In the genomic region with DNA sequence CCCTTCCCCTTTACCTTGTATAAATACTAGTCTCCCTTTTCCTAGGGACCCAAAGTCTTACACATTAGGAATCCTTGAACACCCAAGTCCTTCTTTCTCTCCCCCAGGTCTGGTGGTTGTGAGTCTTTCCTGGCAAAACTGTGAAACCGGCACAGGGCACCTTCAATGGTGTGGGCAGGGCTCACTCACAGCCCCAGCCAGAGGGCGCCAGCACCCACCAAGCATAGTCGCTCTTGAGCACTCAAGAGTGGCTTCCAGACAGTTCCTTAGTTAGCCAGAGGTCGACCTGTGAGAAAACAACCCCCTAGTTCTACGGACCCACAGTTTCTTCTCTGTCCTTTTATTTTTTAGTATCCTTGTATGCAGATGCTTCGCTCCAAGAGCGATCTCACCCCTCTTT, we compare ENCODE assay signal across 8 mouse cellular contexts. TPM values are rescaled to one million over a fixed set of nuclear protein-coding genes. Genes with fewer than 3 reads are reported as not detected.
DNase-seq lines count a peak whose midpoint lies in the region; ATAC-seq and TF ChIP-seq lines count a peak whose summit lies in the region.

Rcan2 (plus strand) TSS at position 275 of the 400 bp plus-strand sequence.

- H3K27me3 ChIP-seq in hindbrain, embryonic 14.5 days (ENCODE audit: control insufficient read depth, insufficient read depth, low read length), result no peaks in the 10 kb centered on the region; the same call in 1 of the 2 replicates

- peak within 1 kb of the TSS; percentile 83 for H3K27ac ChIP-seq in gastrocnemius, adult 2 months
- peak within 1 kb of the TSS; percentile 66 for H3K27ac ChIP-seq in hindbrain, embryonic 14.5 days

- ATAC-seq in hindbrain, embryonic 14.5 days (ENCODE audit: low FRiP score), result peak; percentile 86
- no peak for ATAC-seq in erythroid progenitor cell, adult 5-6 weeks (replicated peaks; ENCODE audit: low FRiP score, poor library complexity, severe bottlenecking)

- peaks cover 8% of the 10 kb centered on the region; the same call in 1 of the 2 replicates for H3K4me1 ChIP-seq in hindbrain, embryonic 14.5 days (replicated peaks; ENCODE audit: control insufficient read depth, insufficient read depth, low read length)

- peak within 1 kb of the TSS; percentile 84 for H3K9ac ChIP-seq in hindbrain, embryonic 14.5 days

- TF ChIP-seq CTCF in gastrocnemius, adult 2 months (IDR thresholded peaks at IDR 0.05), result peak; percentile 85

- peak within 1 kb of the TSS; percentile 93 for H3K4me2 ChIP-seq in hindbrain, embryonic 14.5 days (replicated peaks)

- H3K36me3 ChIP-seq in hindbrain, embryonic 14.5 days (replicated peaks; ENCODE audit: control insufficient read depth, insufficient read depth), result no peaks in the 10 kb centered on the region

- peak; percentile 69 for DNase-seq in adrenal gland, adult 2 months
- peak; percentile 80 to 84 for DNase-seq in cerebellum, postnatal 36 days
- DNase-seq in gastrocnemius, adult 2 months, result peak; percentile 78
- peak; percentile 59 for DNase-seq in hindbrain, embryonic 14.5 days (ENCODE audit: low spot score)
- peak; percentile 49 for DNase-seq in left cerebral cortex, adult 11 months (ENCODE audit: low spot score)
- peak; percentile 68 for DNase-seq in lung, postnatal 14 days
- peak; percentile 21 for DNase-seq in retina, postnatal 7 days (ENCODE audit: low read depth, low spot score)

- H3K9me3 ChIP-seq in hindbrain, embryonic 14.5 days (ENCODE audit: control insufficient read depth, low read length), result no peaks in the 10 kb centered on the region

- intact Hi-C loops in gastrocnemius, adult 2 months (cut with DNase I), result loop anchor here (1.0 to 5.0 kb wide), 4 partner anchors 46 to 236 kb away; no protein-coding TSS in a partner anchor

- peak within 1 kb of the TSS; percentile 86 for H3K4me3 ChIP-seq in gastrocnemius, adult 2 months
- H3K4me3 ChIP-seq in hindbrain, embryonic 14.5 days (replicated peaks; ENCODE audit: low read length), result peak within 1 kb of the TSS; percentile 71

- under 1% methylated on average over 7 of the region's 7 CpGs for whole genome bisulfite sequencing in hindbrain, embryonic 14.5 days

RNA-seq across cellular contexts. Expression of gene Rcan2, which starts in this region (rescaled TPM):
- 1 to 10 TPM; 5.2 to 6.9 TPM for total RNA-seq in adrenal gland, adult 2 months (2021)
- polyA plus RNA-seq in adrenal gland, adult 2 months (2012; rRNA removed), result 2.3 and 2.6 TPM in 2 replicates
- 10 to 100 TPM; 40.3 to 80.7 TPM for total RNA-seq in gastrocnemius, adult 2 months (2021)
- polyA plus RNA-seq in hindbrain, embryonic 14.5 days (2014; fragmentation: Nextera tagmentation; extraction: Ambion mirVana), result 118 and 124 TPM in 2 replicates
- total RNA-seq in erythroid progenitor cell, adult 5-6 weeks (2015; ENCODE audit: low replicate concordance), result not detected in 2 replicates
- total RNA-seq in erythroid progenitor cell, adult 5-6 weeks (2017; ENCODE audit: low replicate concordance), result not detected in 2 replicates

Comparison
In these comparisons a context has a peak if more than half of its experiments do, and no peak if none do; other contexts are left out.
1. RNA of gene Rcan2 (total RNA-seq): 40.3 to 80.7 TPM in gastrocnemius, adult 2 months and 5.2 to 6.9 TPM in adrenal gland, adult 2 months; not detected in erythroid progenitor cell, adult 5-6 weeks; every median in the first group is over 4 times any median in the second.
2. RNA of gene Rcan2 (total RNA-seq): 40.3 to 80.7 TPM in gastrocnemius, adult 2 months; 5.2 to 6.9 TPM in adrenal gland, adult 2 months; every median in the first group is over 4 times any median in the second.
3. RNA of gene Rcan2 (polyA plus RNA-seq): 118 to 124 TPM in hindbrain, embryonic 14.5 days; 2.3 to 2.6 TPM in adrenal gland, adult 2 months; every median in the first group is over 10 times any median in the second.
4. DNase-seq: peak in every context shown above with its lines; median percentile 82 in cerebellum, postnatal 36 days; 78 in gastrocnemius, adult 2 months; 69 in adrenal gland, adult 2 months; 68 in lung, postnatal 14 days; 59 in hindbrain, embryonic 14.5 days; 49 in left cerebral cortex, adult 11 months; 21 in retina, postnatal 7 days.